Mouse (Mus musculus) heart, postnatal 25 days (tissue): ENCODE measurements at regions not wholly inside any gene's neighbourhood (a gene's known extent, or its start where the extent isn't known, plus 50 kb on each side); places are given as distances from the start of the nearest gene placed in this dataset.
A peak's percentile ranks its signal among the peaks of the same experiment; 100 is the strongest.

ENCODE experiments used
- DNase-seq: peaks from one replicate; pipeline ENCODE4 v3.0.0; 2022; ENCODE audit warnings: low spot score
- intact Hi-C: fragments of 180-260 bp; cut with DNase I; formaldehyde crosslinking; loops from one replicate; pipeline ENCODE4 v1.15.1; 2025
- microRNA-seq: library from miRNA; unstranded; fragments of <30 nt; microRNA quantifications from one replicate; pipeline ENCODE4 v1.2.0, GENCODE M21; 2022

DNA sequence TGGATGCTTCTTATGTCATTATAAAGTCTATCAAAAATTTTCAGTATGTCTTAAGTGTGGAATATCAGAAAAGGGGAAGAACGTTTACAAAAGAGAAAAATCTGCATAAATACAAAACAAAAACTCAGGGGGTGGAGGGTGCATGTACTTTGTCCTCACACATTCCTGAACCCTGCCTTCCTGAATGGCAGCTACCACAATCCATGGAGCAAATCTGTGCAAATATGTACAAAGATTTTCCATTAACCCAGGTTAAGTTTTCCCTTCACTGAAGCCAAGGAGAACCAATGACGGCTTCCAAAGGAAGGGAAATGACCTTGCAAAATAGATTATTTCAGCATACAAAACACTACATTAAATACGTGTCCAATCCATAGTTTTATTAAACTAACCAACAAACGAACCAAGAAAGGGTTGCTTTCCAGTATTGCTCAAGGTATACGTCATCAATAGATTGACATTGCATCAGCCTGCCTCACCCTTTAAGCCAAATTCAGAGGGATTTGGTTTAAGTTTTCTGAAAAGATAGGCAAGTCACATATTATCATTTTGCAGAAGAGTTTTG is 61.4 kb upstream of the 4933415F23Rik start:
- DNase-seq: no peak
- intact Hi-C loops: loop anchor here (10.0 kb wide), 1 partner anchor 331 kb away; no protein-coding TSS in a partner anchor

DNA sequence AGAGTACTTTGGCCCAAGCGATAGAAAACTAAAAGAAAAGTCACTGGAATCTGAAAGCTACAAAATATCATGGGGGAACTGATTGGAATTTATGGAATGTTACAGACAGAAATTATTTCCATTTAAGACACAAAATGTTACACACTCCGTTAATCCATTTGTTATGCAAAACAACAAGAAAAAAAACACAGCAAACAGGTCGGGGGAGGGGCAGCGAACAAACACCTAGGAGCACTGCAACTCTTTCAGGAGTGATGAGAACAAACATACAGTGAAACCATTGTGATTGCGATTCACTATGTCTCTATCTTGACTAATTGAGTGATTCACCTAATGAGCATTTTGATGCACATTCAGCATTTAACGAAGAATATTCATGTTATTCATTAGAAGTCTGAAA is 60.7 kb upstream of the 4933415F23Rik start:
- no peak for DNase-seq
- intact Hi-C loops: loop anchor here (10.0 kb wide), 1 partner anchor 332 kb away; no protein-coding TSS in a partner anchor

Small RNA genes in the stretch of these regions (microRNA-seq; reads per million reads assigned to microRNA genes)
- gene Mir30a (14,597 reads per million, percentile 96 among the genes with 10 or more reads in this experiment), gene Mir30c-2 (1,222 reads per million, percentile 80 among the genes with 10 or more reads in this experiment)
